Mouse (Mus musculus) embryo, embryonic 11.5 days (tissue): ENCODE results near the gene Sri.
A peak's percentile ranks its signal among the peaks of the same experiment; 100 is the strongest.
"Not testable (repeated sequence)": the region's sequence is repeated elsewhere in the genome, so short reads cannot be mapped to it uniquely, and the experiment has no call there.

ENCODE experiments used
- DNase-seq: peaks from one replicate; pipeline ENCODE4 v3.0.0-alpha.2; 2012; ENCODE audit warnings: low read depth, low spot score

Gene Sri

GRCm38 (mm10) chr5:8045855-8046254 lies at the start of gene Sri:
Gene Sri (plus strand): TSS chr5:8046078.
- no peak for DNase-seq

DNA sequence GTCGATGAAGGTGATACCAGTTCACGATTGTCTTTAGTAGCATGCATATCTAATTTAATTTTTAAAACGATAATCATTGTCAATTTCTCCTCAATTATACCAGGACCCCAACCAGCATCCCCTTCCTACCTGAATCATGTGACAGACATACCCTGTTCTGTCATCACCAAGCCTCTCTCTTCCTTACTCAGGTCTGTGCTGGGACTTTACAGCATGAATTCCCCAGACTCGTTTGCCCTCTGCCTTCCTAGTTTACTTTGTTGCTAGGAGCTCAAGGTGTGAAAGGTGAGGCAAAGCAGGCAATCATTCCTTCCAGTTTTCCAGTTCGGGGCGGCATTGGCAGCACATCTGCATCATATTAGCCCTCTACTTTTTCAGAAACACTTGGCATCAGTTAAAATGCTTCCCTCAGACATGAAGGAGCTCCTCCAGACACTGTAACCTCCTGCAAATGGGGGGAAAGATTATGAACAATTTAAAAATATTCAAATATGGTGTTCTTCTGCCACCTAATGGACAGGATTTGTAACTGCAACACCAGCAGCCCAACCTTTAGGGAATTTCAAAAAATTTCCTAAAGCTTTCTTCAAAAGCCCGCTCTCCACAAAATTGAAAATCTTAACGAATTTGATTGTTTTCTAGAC lies 49.4 kb upstream of the Sri start:
- peak; percentile 24 for DNase-seq

DNA sequence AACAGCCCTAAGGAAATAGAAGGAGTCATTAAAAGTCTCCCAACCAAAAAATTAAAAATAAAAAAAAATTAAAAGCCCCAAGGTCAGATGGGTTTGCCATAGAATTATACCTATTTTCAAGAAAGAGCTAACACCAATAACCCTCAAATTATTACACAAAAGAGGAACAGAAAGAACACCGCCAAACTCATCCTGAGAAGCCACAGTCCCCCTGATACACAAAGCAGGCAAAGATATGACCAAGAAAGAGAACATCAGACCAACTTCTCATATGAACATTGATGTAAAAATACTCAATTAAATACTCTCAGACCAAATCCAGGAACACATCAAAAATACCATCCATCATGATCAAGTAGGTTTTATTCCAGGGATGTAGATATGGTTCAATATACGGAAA lies 48.8 kb upstream of the Sri start:
- DNase-seq: no peak

GRCm38 (mm10) chr5:8000466-8000865 lies 45.4 kb upstream of the Sri start:
- no peak for DNase-seq

- no peak for DNase-seq
Observed at GRCm38 (mm10) chr5:8002827-8003226, 43.1 kb upstream of the Sri start.

DNA sequence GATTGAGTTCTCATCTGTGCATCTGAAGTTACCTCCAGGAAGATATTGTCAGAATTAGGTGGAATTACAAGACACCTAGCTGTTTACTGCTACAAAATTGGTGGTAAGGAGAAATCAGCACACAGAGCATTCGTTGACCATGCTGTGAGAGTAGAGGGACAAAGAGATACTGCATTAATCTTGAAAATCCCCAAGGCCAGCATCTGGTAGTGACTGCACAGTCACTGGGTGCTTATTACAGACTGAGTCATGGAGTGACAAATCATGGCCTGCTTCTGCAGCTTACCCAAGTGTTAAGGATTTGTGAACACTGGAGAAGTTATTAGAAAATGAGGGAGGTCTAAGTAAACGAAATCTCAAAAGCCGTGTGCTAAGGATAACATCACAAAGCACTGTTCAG lies 32.6 kb upstream of the Sri start:
- DNase-seq: no peak

DNA sequence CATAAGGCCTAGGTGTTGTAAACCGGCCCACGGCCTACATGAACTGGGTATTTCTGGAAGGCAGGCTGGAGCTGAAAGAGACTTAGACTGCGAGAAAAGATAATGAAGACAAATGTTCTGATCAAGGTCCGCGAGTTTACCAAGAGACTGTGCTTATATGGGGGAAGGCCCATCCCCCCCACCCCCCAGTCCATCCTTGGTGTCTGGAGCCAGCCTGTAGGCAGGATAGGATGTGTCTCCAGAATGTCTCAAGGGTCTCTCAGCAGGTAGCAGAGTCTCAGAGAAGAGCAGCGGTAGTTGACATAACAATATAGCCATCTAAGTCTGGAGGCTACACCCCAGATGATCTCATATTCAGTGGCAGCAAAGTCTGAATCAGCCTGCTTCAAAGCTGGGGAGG lies 11.3 kb upstream of the Sri start:
- not testable (repeated sequence) for DNase-seq

GRCm38 (mm10) chr5:8053827-8054226 lies 7.9 kb downstream of the Sri start:
- DNase-seq: no peak

DNA sequence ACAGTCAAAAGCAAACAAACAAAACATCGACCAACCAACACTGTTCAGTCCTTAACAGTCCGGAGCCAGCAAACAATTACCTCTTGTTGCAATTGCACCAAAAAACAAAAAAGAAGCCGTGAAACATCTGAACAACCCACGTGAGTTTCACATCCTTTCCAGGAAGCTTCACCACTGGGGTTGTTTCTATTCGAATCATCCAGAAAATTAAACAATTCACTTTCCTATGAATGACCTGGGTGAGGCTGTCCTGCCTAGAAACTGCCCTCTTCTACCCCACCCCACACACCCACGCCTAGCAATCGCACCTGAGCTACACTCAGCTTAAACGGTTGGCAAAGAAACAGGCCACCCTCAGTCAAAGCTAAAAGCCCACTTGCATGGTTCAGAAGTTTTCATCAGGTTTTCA lies 9.8 kb downstream of the Sri start:
- no peak for DNase-seq

DNA sequence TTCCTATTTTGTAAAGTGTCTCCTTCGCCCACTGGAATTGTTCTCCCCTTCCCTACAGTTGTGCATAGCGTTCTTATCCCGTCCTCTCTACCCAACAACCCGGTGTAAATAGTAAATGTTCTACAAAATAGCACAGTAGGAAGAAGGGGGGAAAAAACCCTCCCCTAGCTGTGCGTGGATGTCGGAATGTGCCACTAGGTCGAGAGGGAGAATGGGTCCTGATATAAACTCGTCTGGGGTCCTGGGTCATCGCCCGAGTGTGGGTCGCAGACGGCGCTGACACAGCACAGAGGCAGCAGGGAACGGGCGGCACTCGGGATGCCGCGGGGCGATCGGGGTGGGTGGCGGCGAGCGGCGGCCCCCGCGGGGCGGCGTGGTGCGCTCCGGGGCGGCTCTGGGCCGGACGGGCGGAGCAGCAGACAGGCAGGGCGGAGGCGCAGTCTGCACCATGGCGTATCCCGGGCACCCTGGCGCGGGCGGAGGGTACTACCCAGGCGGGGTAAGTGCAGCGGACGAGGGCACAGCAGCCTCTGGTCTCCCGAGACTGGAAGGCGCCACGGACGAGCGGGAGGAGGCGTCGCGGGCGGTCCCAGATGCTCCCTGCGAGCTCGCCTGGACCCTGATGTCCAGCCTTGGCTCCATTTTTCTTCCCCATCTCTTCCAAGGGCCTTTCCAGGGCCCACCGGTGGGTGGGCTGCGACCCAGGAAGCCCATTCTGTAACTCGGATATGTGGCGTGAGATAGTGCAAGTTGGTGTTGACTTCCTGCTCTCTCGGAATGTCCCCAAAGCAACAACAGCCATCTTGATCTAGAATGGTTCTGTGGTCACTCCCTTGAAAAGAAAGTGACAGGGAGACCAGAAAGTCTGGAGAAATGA lies 10.5 kb downstream of the Sri start:
- peak; percentile 37 for DNase-seq

DNA sequence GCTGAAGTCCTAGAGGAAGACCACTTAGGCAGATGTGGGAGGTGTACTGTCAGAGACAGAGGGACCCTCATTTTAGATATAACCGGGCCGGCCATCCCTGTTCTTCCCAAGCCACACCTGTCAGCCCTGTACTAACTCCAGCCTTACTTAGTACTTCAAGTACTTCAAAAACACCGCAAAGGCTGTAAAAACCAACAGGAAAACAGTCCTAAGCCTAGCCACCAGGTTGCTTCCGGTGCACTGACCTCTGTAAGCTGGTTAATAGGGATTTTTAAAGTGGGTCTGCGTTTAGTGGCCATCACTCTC lies 11.1 kb downstream of the Sri start:
- no peak for DNase-seq

- no peak for DNase-seq
Observed at GRCm38 (mm10) chr5:8058056-8058455, 12.2 kb downstream of the Sri start.

DNA sequence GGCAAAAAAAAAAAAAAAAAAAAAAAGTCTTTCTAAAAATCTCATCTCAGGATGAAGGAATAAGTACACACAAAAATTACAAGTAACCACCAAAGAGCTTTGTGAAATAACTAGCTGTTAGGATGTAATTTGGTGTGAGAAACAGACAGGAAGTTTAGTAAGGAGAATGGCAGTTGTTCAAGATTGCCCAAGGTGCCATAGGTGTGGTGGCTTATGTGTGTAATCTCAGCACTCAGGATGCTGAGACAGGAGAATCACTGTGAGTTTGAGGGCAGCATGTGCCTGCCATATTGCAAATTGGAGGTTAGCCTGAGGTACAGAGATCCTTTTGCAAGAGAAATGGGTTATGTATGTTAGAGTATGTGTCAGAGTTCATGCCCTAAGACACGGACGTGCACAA lies 16.6 kb downstream of the Sri start:
- DNase-seq: no peak

- no peak for DNase-seq
Observed at GRCm38 (mm10) chr5:8063207-8063606, 17.3 kb downstream of the Sri start.

GRCm38 (mm10) chr5:8073406-8073805 lies 27.5 kb downstream of the Sri start:
- no peak for DNase-seq

GRCm38 (mm10) chr5:8073901-8074561 lies 28.2 kb downstream of the Sri start:
- no peak for DNase-seq

- no peak for DNase-seq
Observed at GRCm38 (mm10) chr5:8077481-8077880, 31.6 kb downstream of the Sri start.

DNA sequence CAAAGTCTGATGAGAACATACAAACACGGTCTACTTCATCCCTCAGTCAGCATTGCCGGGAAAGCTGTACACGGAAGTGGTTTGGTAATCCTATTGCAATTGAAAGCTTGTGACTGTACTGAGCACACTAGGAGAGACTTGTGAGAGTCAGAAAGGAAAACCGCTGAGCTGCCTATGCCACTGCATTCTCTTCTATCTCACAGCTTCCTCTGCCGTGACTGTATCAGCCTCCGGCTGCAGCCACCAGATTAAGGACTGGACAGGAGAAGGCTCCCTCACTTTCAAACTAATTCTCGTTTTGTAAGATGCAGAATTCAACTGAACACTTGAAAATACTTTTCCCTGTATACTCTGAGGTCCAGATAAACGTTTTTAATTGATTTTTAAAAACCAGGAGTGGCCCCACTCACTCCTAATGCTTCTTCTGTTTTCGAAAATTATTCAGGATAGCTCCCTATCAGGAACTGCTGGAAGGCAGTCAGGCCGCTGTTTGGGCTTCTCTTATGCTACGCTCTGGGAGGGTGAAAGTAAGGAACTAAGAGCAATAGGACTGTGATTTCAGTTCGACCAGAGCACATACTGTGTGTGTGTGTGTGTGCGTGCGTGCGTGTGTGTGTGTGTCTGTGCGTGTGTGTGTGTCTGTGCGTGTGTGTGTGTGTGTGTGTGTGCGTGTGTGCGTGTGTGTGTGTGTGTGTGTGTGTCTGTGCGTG lies 37.1 kb downstream of the Sri start:
- DNase-seq: no peak

- DNase-seq: no peak
Observed at GRCm38 (mm10) chr5:8085661-8086060, 39.8 kb downstream of the Sri start.

GRCm38 (mm10) chr5:8088147-8088546 lies 42.3 kb downstream of the Sri start:
- DNase-seq: no peak

- DNase-seq: peak; percentile 13
Observed at GRCm38 (mm10) chr5:8094921-8095320, 49.0 kb downstream of the Sri start.

GRCm38 (mm10) chr5:8095689-8096088 lies 49.8 kb downstream of the Sri start:
- no peak for DNase-seq
